ENCODE assay signal across 7 mouse cellular contexts in genomic region chr12:84316006-84316405, GRCm38 (mm10). TPM values are rescaled to one million over a fixed set of nuclear protein-coding genes. Genes with fewer than 3 reads are reported as not detected.
DNase-seq lines count a peak whose midpoint lies in the region; ATAC-seq and TF ChIP-seq lines count a peak whose summit lies in the region.

No protein-coding gene starts in this region.

- intact Hi-C loops in left cerebral cortex, postnatal 4 days (cut with DNase I), result no loop called here

- H3K36me3 ChIP-seq in ES-Bruce4 (ENCODE audit: control insufficient read depth, insufficient read depth, low read length, poor library complexity, severe bottlenecking), result no peaks in the 10 kb centered on the region
- no peaks in the 10 kb centered on the region for H3K36me3 ChIP-seq in hindbrain, embryonic 11.5 days (ENCODE audit: control insufficient read depth, insufficient read depth, low read length)
- 0 out of 2 replicates have a peak, but pooled peaks cover 4% of the 10 kb centered on the region for H3K36me3 ChIP-seq in midbrain, embryonic 10.5 days

- no peaks in the 10 kb centered on the region for H3K9me3 ChIP-seq in ES-Bruce4 (replicated peaks; ENCODE audit: control insufficient read depth, insufficient read depth, low read length, poor library complexity, severe bottlenecking)
- H3K9me3 ChIP-seq in hindbrain, embryonic 11.5 days (ENCODE audit: control insufficient read depth, low read length), result no peaks in the 10 kb centered on the region
- no peaks in the 10 kb centered on the region for H3K9me3 ChIP-seq in midbrain, embryonic 10.5 days (replicated peaks)

- no peak for ATAC-seq in hindbrain, embryonic 11.5 days (ENCODE audit: low FRiP score)

- no peak for TF ChIP-seq CTCF in ES-Bruce4 (IDR thresholded peaks at IDR 0.05; ENCODE audit: low read depth, low read length)
- no peak for TF ChIP-seq CTCF in bone marrow, adult 2 months (IDR thresholded peaks at IDR 0.05; ENCODE audit: control insufficient read depth, insufficient read depth, low read length)

- no peak overlapping the region for H3K27ac ChIP-seq in ES-Bruce4 (ENCODE audit: insufficient read depth, low read length)
- H3K27ac ChIP-seq in bone marrow, adult 2 months (ENCODE audit: control insufficient read depth, insufficient read depth, low read depth, low read length, poor library complexity), result no peak overlapping the region
- no peak overlapping the region; the same call in 1 of the 2 replicates for H3K27ac ChIP-seq in hindbrain, embryonic 11.5 days (ENCODE audit: low read depth, low read length)
- H3K27ac ChIP-seq in midbrain, embryonic 10.5 days (replicated peaks), result peak overlapping the region; percentile 95

- peak overlapping the region; percentile 76 for H3K4me2 ChIP-seq in hindbrain, embryonic 11.5 days (replicated peaks; ENCODE audit: low read depth, low read length)

- H3K9ac ChIP-seq in ES-Bruce4 (ENCODE audit: low read depth, poor library complexity, severe bottlenecking), result peak overlapping the region; percentile 82
- H3K9ac ChIP-seq in hindbrain, embryonic 11.5 days (ENCODE audit: low read depth, low read length), result peak overlapping the region; percentile 97

- TF ChIP-seq POLR2A in ES-Bruce4 (IDR thresholded peaks at IDR 0.05; ENCODE audit: insufficient read depth, low read length), result no peak
- TF ChIP-seq POLR2A in bone marrow, adult 2 months (IDR thresholded peaks at IDR 0.05; ENCODE audit: borderline replicate concordance, control insufficient read depth, low read depth, low read length), result no peak

- H3K4me1 ChIP-seq in ES-Bruce4 (ENCODE audit: control insufficient read depth, insufficient read depth, low read length), result no peaks in the 10 kb centered on the region
- H3K4me1 ChIP-seq in bone marrow, adult 2 months (ENCODE audit: control insufficient read depth, insufficient read depth, low read length), result no peaks in the 10 kb centered on the region; the same call in 1 of the 2 replicates
- H3K4me1 ChIP-seq in hindbrain, embryonic 11.5 days (replicated peaks; ENCODE audit: control insufficient read depth, insufficient read depth, low read length), result peaks cover 3% of the 10 kb centered on the region; the same call in 1 of the 2 replicates
- H3K4me1 ChIP-seq in midbrain, embryonic 10.5 days, result peaks cover 30% of the 10 kb centered on the region

- DNase-seq in hindbrain, embryonic 11.5 days (ENCODE audit: low spot score), result no peak
- no peak for DNase-seq in midbrain, embryonic 10.5 days (ENCODE audit: low spot score)
- DNase-seq in retina, postnatal 1 day, result no peak
- no peak for DNase-seq in layer of hippocampus, adult 9-11 months
- DNase-seq in left cerebral cortex, postnatal 4 days, result no peak

- WGBS in bone marrow, adult 2 months, result 47% methylated on average over 7 of the region's 7 CpGs
- WGBS in hindbrain, embryonic 11.5 days, result 50% methylated on average over 7 of the region's 7 CpGs
- WGBS in midbrain, embryonic 10.5 days, result 53% methylated on average over 7 of the region's 7 CpGs

- no peak overlapping the region for H3K4me3 ChIP-seq in ES-Bruce4 (ENCODE audit: low read depth, low read length)
- H3K4me3 ChIP-seq in bone marrow, adult 2 months (replicated peaks; ENCODE audit: control insufficient read depth, low read depth, low read length), result peak overlapping the region; percentile 98
- H3K4me3 ChIP-seq in hindbrain, embryonic 11.5 days (ENCODE audit: low read depth, low read length), result peak overlapping the region; percentile 91
- peak overlapping the region; percentile 99 for H3K4me3 ChIP-seq in midbrain, embryonic 10.5 days

- H3K27me3 ChIP-seq in ES-Bruce4 (ENCODE audit: control insufficient read depth, insufficient read depth, low read length, poor library complexity, severe bottlenecking), result no peaks in the 10 kb centered on the region
- H3K27me3 ChIP-seq in hindbrain, embryonic 11.5 days (ENCODE audit: control insufficient read depth, insufficient read depth, low read length), result no peaks in the 10 kb centered on the region
- no peaks in the 10 kb centered on the region for H3K27me3 ChIP-seq in midbrain, embryonic 10.5 days (ENCODE audit: low read depth, poor library complexity, severe bottlenecking)

- TF ChIP-seq EP300 in ES-Bruce4 (IDR thresholded peaks at IDR 0.05; ENCODE audit: insufficient read depth, low read depth, low read length), result no peak

RNA-seq across cellular contexts. Expression of gene Zfp410, which starts 0.6 kb away (rescaled TPM):
- polyA plus RNA-seq in ES-Bruce4 (2011; ENCODE audit: insufficient read depth, insufficient read length, low read depth, missing spikeins), result 37.3 and 41.7 TPM in 2 replicates
- 29.1 and 31.8 TPM in 2 replicates for polyA plus RNA-seq in bone marrow, adult 2 months (2011; ENCODE audit: insufficient read depth, insufficient read length, low replicate concordance, missing spikeins)
- 126 TPM in 2 replicates for polyA plus RNA-seq in hindbrain, embryonic 11.5 days (2014; fragmentation: Nextera tagmentation; extraction: Ambion mirVana)
- 119 and 130 TPM in 2 replicates for polyA plus RNA-seq in midbrain, embryonic 10.5 days (2016; fragmentation: Nextera tagmentation; extraction: Ambion mirVana)
- 10 to 100 TPM; 46.4 to 56.3 TPM for total RNA-seq in left cerebral cortex, postnatal 4 days (2021)

RNA-seq across cellular contexts. Expression of gene Ptgr2, which starts 31.0 kb away (rescaled TPM):
- polyA plus RNA-seq in ES-Bruce4 (2011; ENCODE audit: insufficient read depth, insufficient read length, low read depth, missing spikeins), result 28.1 and 31.2 TPM in 2 replicates
- polyA plus RNA-seq in bone marrow, adult 2 months (2011; ENCODE audit: insufficient read depth, insufficient read length, low replicate concordance, missing spikeins), result 17.8 and 25.3 TPM in 2 replicates
- polyA plus RNA-seq in hindbrain, embryonic 11.5 days (2014; fragmentation: Nextera tagmentation; extraction: Ambion mirVana), result 16.0 and 17.9 TPM in 2 replicates
- 19.9 and 21.6 TPM in 2 replicates for polyA plus RNA-seq in midbrain, embryonic 10.5 days (2016; fragmentation: Nextera tagmentation; extraction: Ambion mirVana)
- 10 to 100 TPM; 19.1 to 20.5 TPM for total RNA-seq in left cerebral cortex, postnatal 4 days (2021)

RNA-seq across cellular contexts. Expression of gene Coq6, which starts 45.5 kb away (rescaled TPM):
- 18.4 and 18.7 TPM in 2 replicates for polyA plus RNA-seq in ES-Bruce4 (2011; ENCODE audit: insufficient read depth, insufficient read length, low read depth, missing spikeins)
- polyA plus RNA-seq in bone marrow, adult 2 months (2011; ENCODE audit: insufficient read depth, insufficient read length, low replicate concordance, missing spikeins), result 9.8 and 26.6 TPM in 2 replicates
- 39.0 and 42.2 TPM in 2 replicates for polyA plus RNA-seq in hindbrain, embryonic 11.5 days (2014; fragmentation: Nextera tagmentation; extraction: Ambion mirVana)
- 47.6 and 49.9 TPM in 2 replicates for polyA plus RNA-seq in midbrain, embryonic 10.5 days (2016; fragmentation: Nextera tagmentation; extraction: Ambion mirVana)
- 10 to 100 TPM; 23.9 to 28.0 TPM for total RNA-seq in left cerebral cortex, postnatal 4 days (2021)

RNA-seq across cellular contexts. Expression of gene Fam161b, which starts 45.6 kb away (rescaled TPM):
- polyA plus RNA-seq in ES-Bruce4 (2011; ENCODE audit: insufficient read depth, insufficient read length, low read depth, missing spikeins), result 1.3 and 1.4 TPM in 2 replicates
- 1.5 and 2.0 TPM in 2 replicates for polyA plus RNA-seq in bone marrow, adult 2 months (2011; ENCODE audit: insufficient read depth, insufficient read length, low replicate concordance, missing spikeins)
- 8.7 and 11.2 TPM in 2 replicates for polyA plus RNA-seq in hindbrain, embryonic 11.5 days (2014; fragmentation: Nextera tagmentation; extraction: Ambion mirVana)
- 5.9 and 8.0 TPM in 2 replicates for polyA plus RNA-seq in midbrain, embryonic 10.5 days (2016; fragmentation: Nextera tagmentation; extraction: Ambion mirVana)
- total RNA-seq in left cerebral cortex, postnatal 4 days (2021), result 10 to 100 TPM; 11.8 to 12.3 TPM
